Mouse (Mus musculus) heart, embryonic 12.5 days (tissue): ENCODE measurements at regions not wholly inside any gene's neighbourhood (a gene's known extent, or its start where the extent isn't known, plus 50 kb on each side); places are given as distances from the start of the nearest gene placed in this dataset.

Experiments
- ATAC-seq: fragments of 200-750 bp; cut with Nextera tagmentation; 2 replicates; pipeline ENCODE4 v1.8.0; 2017; ENCODE audit warnings: moderate TSS enrichment, moderate library complexity; ENCODE audit not compliant: insufficient number of reproducible peaks, low FRiP score
- H3K27ac ChIP-seq: fragments of 300-500 bp; sonication (generic); 2 replicates; pipeline ENCODE4 v1.5.1; 2016; ENCODE audit warnings: mild to moderate bottlenecking, moderate library complexity; ENCODE audit not compliant: poor library complexity, severe bottlenecking
- H3K27me3 ChIP-seq: fragments of 300-500 bp; sonication (generic); replicated peaks from 2 replicates; pipeline ENCODE4 v1.6.1; 2016; ENCODE audit warnings: mild to moderate bottlenecking, moderate library complexity
- H3K36me3 ChIP-seq: fragments of 300-500 bp; sonication (generic); 2 replicates; pipeline ENCODE4 v1.6.1; 2016; ENCODE audit warnings: mild to moderate bottlenecking, moderate library complexity
- H3K4me1 ChIP-seq: fragments of 300-500 bp; sonication (generic); replicated peaks from 2 replicates; pipeline ENCODE4 v1.6.1; 2016; ENCODE audit warnings: mild to moderate bottlenecking
- H3K4me2 ChIP-seq: fragments of 300-500 bp; sonication (generic); 2 replicates; pipeline ENCODE4 v1.6.1; 2016; ENCODE audit warnings: mild to moderate bottlenecking, moderate library complexity
- H3K4me3 ChIP-seq: fragments of 300-500 bp; sonication (generic); 2 replicates; pipeline ENCODE4 v1.5.1; 2016; ENCODE audit warnings: mild to moderate bottlenecking
- H3K9ac ChIP-seq: fragments of 300-500 bp; sonication (generic); 2 replicates; pipeline ENCODE4 v1.6.1; 2016; ENCODE audit warnings: mild to moderate bottlenecking, moderate library complexity
- H3K9me3 ChIP-seq: fragments of 300-500 bp; sonication (generic); replicated peaks from 2 replicates; pipeline ENCODE4 v1.6.1; 2016; ENCODE audit warnings: mild to moderate bottlenecking, moderate library complexity
- WGBS: fragments of 180-500 bp; shearing (Covaris S2); methylation state at CpG from one replicate; pipeline ENCODE4 v1.1.7; 2016; 5-methylcytosine and 5-hydroxymethylcytosine counted together

DNA sequence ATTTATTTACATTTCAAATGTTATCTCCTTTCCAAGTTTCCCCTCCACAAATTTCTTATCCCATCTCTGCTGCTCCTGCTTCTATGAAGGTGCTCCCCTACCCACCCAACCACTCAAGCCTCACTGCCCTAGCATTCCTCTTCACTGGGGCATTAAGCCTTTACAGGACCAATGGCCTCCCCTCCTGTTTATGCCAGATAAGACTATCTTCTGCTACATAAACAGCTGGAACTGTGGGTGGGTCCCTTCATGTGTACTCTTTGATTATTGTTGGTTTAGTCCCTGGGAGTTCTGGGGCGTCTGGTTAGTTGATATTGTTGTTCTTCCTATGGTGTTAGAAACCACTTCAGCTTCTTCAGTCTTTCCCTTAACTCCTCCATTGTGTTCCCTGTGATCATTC, 1164.1 kb upstream of the Got2 start:
- peak; percentile 82 for ATAC-seq
- Histone ChIP-seq H3K27ac (no peak overlapping the region), H3K9ac (no peak overlapping the region), H3K4me2 (no peak overlapping the region), H3K27me3 (no peaks in the 10 kb centered on the region), H3K9me3 (no peaks in the 10 kb centered on the region), H3K4me1 (no peaks in the 10 kb centered on the region), H3K4me3 (no peak overlapping the region), H3K36me3 (no peaks in the 10 kb centered on the region)
- WGBS = 42% methylated on average over 1 of the region's 1 CpGs

DNA sequence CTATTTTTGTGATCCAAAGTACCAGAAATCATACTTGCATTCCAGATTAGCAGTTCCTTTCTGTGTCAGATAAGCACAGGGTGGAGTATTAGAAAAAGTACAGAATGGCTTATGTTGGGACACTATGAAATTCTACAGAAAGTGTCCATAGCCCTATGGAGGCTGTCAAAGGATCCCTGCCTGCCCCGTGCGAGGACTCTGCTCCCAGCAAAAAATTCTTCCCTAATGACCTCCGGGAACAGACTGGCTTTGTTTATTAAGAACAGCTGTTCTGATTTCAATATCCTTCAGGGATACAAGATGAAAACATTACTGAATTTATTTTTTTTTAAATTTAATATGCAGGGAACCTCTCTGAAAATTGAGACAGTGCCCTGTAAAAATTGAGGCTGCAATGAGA, 1151.4 kb upstream of the Got2 start:
- no peak overlapping the region for H3K9ac ChIP-seq
- no peak for ATAC-seq
- H3K4me3 ChIP-seq = no peak overlapping the region
- WGBS = 73% methylated on average over 3 of the region's 3 CpGs
- H3K27me3 ChIP-seq = no peaks in the 10 kb centered on the region
- no peaks in the 10 kb centered on the region for H3K4me1 ChIP-seq
- no peak overlapping the region for H3K4me2 ChIP-seq
- H3K27ac ChIP-seq = no peak overlapping the region
- H3K9me3 ChIP-seq = no peaks in the 10 kb centered on the region
- no peaks in the 10 kb centered on the region for H3K36me3 ChIP-seq

DNA sequence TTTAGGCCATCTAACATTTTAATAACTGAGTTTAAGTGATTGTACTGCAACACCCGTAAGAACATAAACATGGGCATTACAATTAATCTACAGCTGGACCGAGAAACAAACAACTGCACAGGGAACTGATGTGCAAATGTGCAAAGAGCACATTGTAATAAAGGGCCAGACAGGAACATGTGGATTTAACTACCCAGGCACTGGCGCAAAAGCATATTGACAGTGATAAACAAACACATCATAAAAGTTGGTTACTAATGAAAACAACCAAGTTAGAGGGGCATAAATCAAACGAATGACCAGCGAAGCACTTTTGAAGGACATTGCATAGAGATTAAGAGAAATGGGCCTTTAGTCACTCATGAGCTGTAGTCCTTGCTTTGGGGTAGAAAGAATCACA, 1150.5 kb upstream of the Got2 start:
- Histone ChIP-seq H3K9me3 (no peaks in the 10 kb centered on the region), H3K9ac (no peak overlapping the region), H3K4me3 (no peak overlapping the region), H3K36me3 (no peaks in the 10 kb centered on the region), H3K27ac (no peak overlapping the region), H3K27me3 (no peaks in the 10 kb centered on the region), H3K4me1 (no peaks in the 10 kb centered on the region), H3K4me2 (no peak overlapping the region)
- 74% methylated on average over 5 of the region's 5 CpGs for WGBS
- no peak for ATAC-seq

DNA sequence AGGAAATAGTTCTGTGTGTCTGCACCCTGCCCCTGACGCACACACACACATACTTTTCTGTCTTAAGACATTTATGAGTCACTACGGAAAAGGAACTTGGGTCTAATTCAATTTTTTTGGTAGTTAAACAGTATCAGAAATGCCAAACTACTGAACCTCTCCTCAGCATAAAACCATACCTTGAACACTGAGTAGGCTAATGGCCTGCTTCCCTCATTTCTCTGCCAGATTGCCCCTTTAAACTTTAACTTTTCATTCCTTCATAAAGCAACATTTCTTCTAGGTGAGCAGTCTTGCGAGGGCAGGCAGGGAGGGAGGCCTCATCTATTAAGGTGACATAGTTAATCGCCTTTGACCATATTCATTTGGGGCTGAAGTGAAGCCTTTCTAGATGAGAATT, 1143.8 kb upstream of the Got2 start:
- Histone ChIP-seq H3K4me2 (no peak overlapping the region), H3K4me1 (no peaks in the 10 kb centered on the region), H3K9me3 (no peaks in the 10 kb centered on the region), H3K9ac (no peak overlapping the region), H3K4me3 (no peak overlapping the region), H3K36me3 (no peaks in the 10 kb centered on the region), H3K27me3 (no peaks in the 10 kb centered on the region), H3K27ac (no peak overlapping the region)
- ATAC-seq = no peak
- 86% methylated on average over 4 of the region's 4 CpGs for WGBS

DNA sequence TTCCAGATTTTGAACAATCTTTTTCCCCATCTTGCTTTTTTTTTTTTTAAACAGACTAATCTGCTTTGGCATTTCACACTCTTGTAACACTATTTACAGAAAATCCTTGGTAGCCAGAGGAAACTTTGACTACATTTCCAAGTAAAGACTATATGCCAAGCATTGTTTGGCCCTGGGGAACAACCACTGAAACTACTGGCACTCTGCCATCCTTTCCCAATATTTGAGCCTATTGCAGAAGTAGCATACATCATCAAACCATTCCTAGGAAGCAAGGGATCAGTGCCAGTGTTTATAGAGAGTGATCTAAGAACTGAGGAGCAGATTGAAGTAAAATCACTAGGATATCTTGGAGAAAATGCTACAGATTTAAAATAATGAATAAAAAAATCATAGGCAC, 1127.2 kb upstream of the Got2 start:
- H3K9ac ChIP-seq = no peak overlapping the region
- no peak overlapping the region for H3K27ac ChIP-seq
- no peaks in the 10 kb centered on the region for H3K4me1 ChIP-seq
- no peak overlapping the region for H3K4me3 ChIP-seq
- H3K4me2 ChIP-seq = no peak overlapping the region
- H3K9me3 ChIP-seq = no peaks in the 10 kb centered on the region
- H3K36me3 ChIP-seq = no peaks in the 10 kb centered on the region
- ATAC-seq = no peak
- no peaks in the 10 kb centered on the region for H3K27me3 ChIP-seq

DNA sequence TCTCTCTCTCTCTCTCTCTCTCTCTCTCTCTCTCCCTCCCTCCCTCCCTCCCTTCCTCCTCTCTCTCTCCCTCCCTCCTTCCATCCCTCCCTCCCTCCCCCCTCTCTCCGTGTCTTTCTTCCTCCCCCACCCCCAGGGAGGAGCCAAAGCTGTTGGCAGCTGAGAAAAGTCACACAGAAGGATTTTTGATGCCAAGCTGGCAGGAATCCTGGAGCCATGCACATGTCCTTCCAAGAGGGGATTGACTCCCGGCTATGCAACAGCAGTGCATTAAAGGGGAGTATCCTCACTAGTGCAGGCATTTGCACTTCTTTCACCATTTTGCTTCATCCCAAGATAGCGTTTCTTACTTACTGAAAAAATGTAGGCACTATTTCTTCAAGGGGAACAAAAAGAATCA, 1115.8 kb upstream of the Got2 start:
- ATAC-seq = no peak
- Histone ChIP-seq H3K4me2 (no peak overlapping the region), H3K27me3 (no peaks in the 10 kb centered on the region), H3K36me3 (no peaks in the 10 kb centered on the region), H3K9ac (no peak overlapping the region), H3K9me3 (no peaks in the 10 kb centered on the region), H3K27ac (no peak overlapping the region), H3K4me1 (no peaks in the 10 kb centered on the region), H3K4me3 (no peak overlapping the region)
- WGBS = 50% methylated on average over 2 of the region's 3 CpGs

DNA sequence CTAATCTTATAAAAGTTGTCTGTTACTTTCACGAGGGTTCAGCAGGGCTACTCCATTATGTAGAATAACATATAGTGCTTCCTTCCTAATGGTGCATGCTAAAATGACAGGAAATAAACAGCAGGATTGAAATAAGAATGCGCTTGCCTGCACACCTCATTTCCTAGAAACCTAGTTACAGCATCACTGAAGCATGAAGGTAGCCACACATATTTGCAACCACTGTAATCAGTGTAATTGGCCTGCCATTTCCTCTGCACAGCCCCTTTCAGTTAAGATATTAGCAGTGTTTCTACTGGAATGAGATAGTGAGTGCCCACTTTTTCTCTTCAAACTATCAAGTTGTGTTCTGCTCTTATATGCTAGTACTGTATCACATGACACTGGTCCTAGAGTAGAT, 1094.8 kb upstream of the Got2 start:
- H3K4me2 ChIP-seq = no peak overlapping the region
- no peak for ATAC-seq
- WGBS = 79% methylated on average over 2 of the region's 2 CpGs
- no peaks in the 10 kb centered on the region for H3K36me3 ChIP-seq
- H3K27me3 ChIP-seq = no peaks in the 10 kb centered on the region
- H3K27ac ChIP-seq = no peak overlapping the region
- no peaks in the 10 kb centered on the region for H3K9me3 ChIP-seq
- no peak overlapping the region for H3K9ac ChIP-seq
- no peak overlapping the region for H3K4me3 ChIP-seq
- no peaks in the 10 kb centered on the region for H3K4me1 ChIP-seq
